Mouse (Mus musculus) liver, adult 2 months (tissue): ENCODE data around the gene Rfc2.

Experiments
- CTCF ChIP-seq: fragments of 200-500 bp; IDR thresholded peaks from 2 replicates; pipeline ENCODE4 v1.5.1; 2011; ENCODE audit warnings: low read depth, low read length, control low read depth
- POLR2A ChIP-seq: fragments of 200-500 bp; IDR thresholded peaks from 2 replicates; pipeline ENCODE4 v1.6.1; 2011; ENCODE audit warnings: low read length, control low read depth; ENCODE audit not compliant: insufficient read depth; ENCODE audit errors: extremely low read depth

DNA sequence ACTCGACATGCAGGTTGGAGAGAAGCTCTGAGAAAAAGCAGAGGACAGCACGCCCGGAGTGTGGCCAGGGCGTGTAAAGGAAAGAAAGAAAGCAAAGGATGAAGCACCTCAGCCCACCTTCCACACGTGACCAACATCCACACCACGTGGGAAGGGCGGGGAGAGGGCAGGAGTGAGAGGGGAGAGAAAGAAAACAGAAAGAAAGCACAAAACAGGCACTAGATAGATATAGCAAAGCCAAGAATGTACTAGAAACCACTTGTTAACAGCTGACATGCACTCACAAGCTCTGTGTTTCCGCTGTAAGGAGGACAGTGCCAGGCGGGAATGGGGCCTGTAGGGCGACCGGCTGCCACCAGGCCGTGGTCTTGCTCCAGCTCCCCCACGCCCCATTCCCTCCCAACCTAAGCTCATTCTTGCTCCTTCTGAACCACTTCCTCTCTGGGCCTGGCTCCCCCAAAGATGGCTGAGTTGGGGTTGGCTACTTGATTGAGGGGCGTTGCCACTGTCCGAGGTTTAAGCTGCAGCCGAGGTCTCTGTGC is 40.0 kb downstream of the Rfc2 start:
- no peak for TF ChIP-seq POLR2A
- no peak for TF ChIP-seq CTCF
